Mouse (Mus musculus) adrenal gland, adult 2 months (tissue): ENCODE measurements around the gene Arhgef28. TPM values are rescaled to one million over a fixed set of nuclear protein-coding genes. Genes with fewer than 3 reads are reported as not detected.

Experiments used
- DNase-seq: peaks from one replicate; pipeline ENCODE4 v3.0.0; 2021
- polyA plus RNA-seq: library from polyadenylated mRNA; depleted of rRNA; stranded (reverse); fragments of >200 nt; gene quantifications from 2 replicates; pipeline ENCODE4 v1.2.3, GENCODE M21; 2012
- total RNA-seq, 2 experiments: library from RNA; stranded (reverse); gene quantifications; 2 replicates each; pipeline ENCODE4 v1.2.3; 2021

Arhgef28 gene
- total and polyA plus RNA-seq, 3 experiments = 5.3 to 23.9 (median 14.2) TPM

- DNase-seq = no peak
These were observed 246.1 kb downstream of the Arhgef28 start for GRCm38 (mm10) chr13:97960142-97960541.

DNA sequence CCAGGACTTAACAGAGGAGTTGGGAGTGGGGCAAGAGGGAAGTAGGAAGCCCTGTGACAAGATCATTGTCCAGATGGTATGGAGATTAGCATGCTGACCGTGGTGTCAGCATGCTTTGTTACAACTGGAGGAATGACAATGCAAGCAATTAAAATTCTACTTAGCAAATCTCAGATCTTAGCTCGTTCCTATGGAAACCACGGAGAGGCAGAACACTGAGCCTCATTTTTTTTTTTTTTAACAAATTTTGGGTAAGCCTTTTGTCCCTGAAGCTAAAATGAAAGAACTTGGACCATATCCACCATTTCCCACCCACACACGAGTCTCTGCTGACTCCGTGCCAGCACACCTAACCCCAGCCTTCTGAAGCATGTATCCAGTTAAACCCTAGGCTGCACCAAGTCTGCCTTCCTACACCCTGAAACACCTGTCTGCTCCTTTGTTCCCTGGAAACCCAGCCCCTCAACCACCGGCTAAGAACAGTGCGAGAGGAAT is 246.8 kb downstream of the Arhgef28 start:
- no peak for DNase-seq

GRCm38 (mm10) chr13:97955759-97956158 is 250.5 kb downstream of the Arhgef28 start:
- DNase-seq = no peak

DNA sequence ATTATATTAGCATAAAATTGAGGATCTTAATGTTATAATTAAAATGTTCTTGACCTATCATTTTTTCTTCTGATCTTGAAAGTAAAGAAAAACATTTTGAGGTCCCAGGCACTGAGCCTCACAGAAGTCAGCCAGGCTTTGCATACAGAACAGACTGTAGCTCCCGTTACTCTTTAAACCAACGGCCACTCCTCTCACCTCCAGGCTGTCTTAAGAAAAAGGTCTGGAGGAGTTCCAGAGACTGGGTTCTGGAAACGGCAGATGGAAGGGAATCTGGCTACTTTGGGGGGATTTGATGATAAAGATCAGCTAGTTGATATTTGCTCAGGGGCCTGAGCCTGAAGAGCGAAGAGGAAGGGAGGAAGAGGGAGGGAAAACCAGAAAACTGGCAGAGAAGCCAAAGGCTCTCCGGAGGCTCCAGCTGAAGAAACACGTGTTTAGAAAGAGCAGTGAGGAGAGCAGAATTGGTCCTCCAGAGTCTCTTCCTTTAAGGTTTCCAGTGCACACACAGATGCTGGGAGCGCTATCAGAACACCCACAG is 251.2 kb downstream of the Arhgef28 start:
- no peak for DNase-seq

DNA sequence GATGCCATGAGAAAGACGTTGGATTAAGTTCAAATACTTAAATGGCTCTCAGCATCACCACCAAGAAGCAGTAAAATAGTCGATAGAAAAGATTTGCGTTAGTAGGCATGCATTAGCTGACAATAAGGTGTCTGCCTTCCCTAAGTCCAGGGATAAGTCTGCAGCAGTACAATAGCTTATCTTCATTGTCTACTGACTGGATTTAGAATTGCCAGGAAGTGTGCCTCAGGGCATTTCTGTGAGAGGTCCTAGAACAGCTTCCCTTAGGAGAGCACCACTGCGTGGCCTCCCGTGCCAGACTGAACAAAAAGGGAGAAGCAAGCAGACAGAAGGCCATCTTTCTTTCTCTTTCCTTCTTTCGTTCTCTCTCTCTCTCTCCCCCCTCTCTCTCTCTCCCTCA is 252.2 kb downstream of the Arhgef28 start:
- no peak for DNase-seq

DNA sequence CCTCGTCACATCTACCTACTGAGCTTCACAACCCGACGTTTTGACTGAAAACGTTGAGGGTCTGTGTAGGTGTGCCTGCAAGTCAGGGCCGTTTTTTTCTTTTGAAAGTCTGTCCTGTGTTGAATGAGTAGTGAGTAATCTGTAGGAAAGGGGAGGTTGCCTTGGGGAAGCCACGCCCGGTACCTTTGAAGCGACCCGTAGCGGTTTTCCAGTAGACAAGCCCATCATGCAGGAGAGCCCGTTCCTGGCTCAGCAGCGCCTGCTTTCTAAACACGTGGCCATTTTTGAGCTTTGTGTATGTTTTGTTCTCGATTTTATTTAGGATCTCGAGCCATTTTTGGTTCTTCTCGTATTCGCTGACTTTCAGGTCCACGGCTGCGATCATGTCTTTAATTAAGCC is 252.7 kb downstream of the Arhgef28 start:
- no peak for DNase-seq

- no peak for DNase-seq
These were observed 257.4 kb downstream of the Arhgef28 start for GRCm38 (mm10) chr13:97948856-97949255.

- DNase-seq = no peak
These were observed 258.6 kb downstream of the Arhgef28 start for GRCm38 (mm10) chr13:97947598-97947997.

DNA sequence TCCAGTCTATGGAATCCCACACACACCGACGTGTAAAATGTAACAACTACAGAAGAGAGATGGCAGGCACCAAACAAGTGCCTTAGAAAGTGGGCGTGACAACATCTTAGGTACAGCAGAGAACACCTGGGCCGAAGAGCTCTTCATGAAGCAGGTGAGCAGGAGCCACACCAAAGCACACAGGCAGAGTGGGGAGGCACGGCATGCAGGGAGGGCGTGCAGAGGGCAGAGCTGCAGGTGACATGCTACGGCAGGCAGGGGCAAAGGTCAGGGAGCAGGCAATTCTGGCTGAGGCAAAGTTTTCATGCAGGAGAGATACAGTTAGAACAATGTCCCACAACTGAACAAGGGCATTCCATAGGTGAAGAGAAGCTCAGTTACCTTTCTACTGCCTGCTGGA is 259.8 kb downstream of the Arhgef28 start:
- DNase-seq = no peak

GRCm38 (mm10) chr13:97941909-97942680 is 264.1 kb downstream of the Arhgef28 start:
- no peak for DNase-seq

DNA sequence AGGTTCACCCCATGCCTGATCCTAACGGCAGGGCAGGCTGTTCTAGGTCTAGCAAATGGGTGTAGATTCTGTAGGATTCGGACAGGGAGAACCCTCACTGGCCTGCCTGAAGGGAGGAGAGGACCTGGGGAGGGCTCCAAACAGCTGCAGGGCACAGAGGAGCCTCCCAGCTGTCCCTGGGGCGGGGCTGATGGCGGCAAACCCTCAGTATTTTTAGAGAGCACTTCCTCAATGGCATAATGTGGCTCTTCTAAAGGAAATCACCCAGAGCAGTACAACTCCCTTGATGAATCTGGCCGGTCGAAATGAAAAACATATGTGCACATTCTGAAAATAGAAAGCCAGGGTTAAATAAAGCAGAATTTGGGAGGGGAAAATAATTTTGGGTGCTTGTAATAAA is 265.1 kb downstream of the Arhgef28 start:
- DNase-seq = no peak

GRCm38 (mm10) chr13:97939433-97940160 is 266.6 kb downstream of the Arhgef28 start:
- no peak for DNase-seq

DNA sequence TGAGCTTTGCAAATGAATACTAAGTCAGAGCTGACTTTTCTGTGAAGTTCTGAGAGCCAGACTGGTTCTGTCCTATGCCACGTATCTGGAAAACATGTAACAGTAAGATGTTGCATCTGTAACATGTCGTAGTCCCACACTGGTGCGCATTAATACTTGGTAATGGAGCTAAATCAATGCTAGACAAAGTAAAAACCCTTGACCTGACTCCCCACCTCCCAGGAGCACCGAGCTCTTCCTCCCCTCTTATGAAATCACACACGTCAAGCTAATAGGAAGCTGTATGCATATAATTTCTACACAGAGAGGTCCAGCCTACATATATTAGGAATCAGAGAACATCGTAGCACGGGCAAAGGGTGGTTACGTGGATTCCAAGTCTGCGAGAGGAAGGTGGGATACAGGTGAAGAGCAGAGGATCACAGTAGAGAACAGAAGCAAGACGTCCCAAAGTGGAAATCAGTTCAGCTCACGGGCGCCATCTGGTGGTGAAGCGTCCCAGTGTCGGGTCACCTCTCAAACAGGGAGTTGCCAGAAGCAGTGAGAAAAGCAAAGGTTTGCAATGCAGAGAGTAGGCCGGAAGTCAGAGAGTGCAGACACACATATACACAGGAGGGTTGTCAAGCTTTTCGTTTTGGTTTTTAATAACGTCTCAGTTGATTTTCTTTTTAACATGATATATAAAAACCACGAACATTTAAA is 267.5 kb downstream of the Arhgef28 start:
- peak; percentile 82 for DNase-seq

DNA sequence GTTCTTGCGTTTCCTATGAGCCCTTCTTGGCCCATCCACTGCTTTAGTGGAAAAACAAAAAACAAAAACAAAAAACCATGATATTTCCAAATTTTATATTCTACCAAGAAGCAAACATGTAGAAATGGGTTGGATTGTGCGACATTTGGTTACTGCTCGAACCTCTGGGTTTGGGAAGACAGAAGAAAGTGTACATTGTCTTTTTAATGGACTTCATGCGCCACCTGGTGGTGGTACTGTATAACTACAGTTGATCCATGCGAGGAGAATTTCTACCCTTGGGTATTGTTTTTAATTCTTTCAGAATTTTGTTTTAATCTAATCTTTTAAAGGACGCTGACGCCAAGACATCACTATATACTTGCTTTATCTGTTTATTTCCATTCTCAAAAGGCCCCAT is 268.3 kb downstream of the Arhgef28 start:
- DNase-seq = peak; percentile 33

- peak; percentile 71 for DNase-seq
These were observed 278.1 kb downstream of the Arhgef28 start for GRCm38 (mm10) chr13:97928135-97928497.

- peak; percentile 51 for DNase-seq
These were observed 278.7 kb downstream of the Arhgef28 start for GRCm38 (mm10) chr13:97927376-97928134.

DNA sequence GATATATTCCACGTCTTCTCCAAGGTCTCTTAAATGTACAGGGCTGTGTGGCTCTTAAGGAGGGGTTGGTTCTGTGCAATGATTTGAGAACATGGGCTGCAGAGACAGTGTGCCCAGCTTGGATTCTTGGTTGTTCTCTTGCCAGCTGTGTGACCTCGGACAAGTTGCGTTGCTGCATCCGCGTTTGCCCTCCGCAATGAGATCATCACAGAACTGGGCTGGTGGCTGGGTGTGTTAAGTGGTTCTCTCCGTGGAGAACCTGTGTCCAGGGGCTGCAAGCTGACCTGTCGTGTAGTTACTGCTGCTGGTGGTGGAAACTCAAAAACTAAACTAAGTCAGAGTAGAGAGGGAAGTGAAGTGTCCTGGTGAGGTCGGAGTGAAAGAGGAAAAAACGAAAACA is 279.9 kb downstream of the Arhgef28 start:
- peak; percentile 73 for DNase-seq

- DNase-seq = peak; percentile 32
These were observed 283.2 kb downstream of the Arhgef28 start for GRCm38 (mm10) chr13:97923009-97923408.

- no peak for DNase-seq
These were observed 286.6 kb downstream of the Arhgef28 start for GRCm38 (mm10) chr13:97919590-97919989.

DNA sequence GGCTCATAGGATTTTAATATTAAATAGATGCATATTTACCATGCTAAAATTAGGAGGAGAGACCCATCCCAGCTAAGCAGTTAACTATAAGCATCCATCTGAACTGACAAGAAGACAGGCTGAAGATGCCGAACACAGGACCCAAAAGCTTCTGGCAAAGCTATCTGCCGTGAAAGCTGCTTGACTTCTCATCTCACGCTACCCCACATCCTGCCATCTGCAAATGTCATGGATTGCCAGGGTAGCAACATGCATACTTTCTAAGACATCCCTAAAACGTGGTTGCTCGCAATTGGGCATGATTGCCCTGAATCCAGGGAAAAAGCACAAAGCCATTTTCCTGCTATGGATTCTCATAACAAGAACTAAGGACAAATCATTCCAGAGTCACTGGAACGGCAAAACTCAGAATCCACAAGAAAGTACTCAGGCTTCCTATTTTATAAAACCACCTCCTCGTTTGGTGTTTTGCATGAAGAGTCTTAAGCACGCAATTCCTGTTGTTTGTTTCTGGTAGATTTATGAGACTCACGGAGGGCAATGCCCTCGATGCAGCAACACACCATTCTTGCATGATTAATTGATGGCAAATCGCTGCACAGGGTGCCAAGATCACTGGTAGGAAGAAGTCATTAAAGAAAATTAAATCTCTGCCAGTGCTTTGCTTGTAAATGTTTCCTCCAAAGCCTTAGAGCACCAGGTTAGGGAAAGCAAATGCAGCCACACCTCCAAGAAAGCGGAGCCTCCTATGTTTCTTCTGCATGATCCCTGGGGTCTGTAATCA is 287.9 kb downstream of the Arhgef28 start:
- DNase-seq = no peak

DNA sequence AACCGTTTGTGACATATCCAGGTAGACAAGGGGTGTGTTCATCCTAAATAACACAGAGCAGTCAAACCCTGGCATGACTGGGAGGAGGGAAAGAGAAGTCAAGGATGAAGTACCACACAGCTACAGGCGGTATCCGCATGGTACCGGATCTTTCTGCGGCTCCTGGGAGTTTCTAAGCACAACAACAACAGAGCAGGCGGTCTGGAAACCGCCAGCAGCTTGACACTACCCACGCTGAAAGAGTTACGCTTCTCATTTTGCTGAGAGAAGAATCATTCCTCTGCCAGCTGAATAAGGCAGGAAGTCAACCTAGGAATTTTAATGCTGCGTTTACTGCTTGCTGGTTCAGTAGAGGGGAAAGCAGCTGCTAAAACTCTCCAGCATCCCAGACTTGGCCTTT is 295.2 kb downstream of the Arhgef28 start:
- no peak for DNase-seq
